Mouse (Mus musculus) liver, embryonic 15.5 days (tissue): ENCODE measurements around the gene Ces1c. TPM values are rescaled to one million over a fixed set of nuclear protein-coding genes. Genes with fewer than 3 reads are reported as not detected.

Experiments used
- ATAC-seq: fragments of 200-750 bp; cut with Nextera tagmentation; 2 replicates; pipeline ENCODE4 v1.8.0; 2017; ENCODE audit warnings: moderate number of reproducible peaks, mild to moderate bottlenecking, moderate library complexity; ENCODE audit not compliant: insufficient read depth
- H3K27ac ChIP-seq: fragments of 300-500 bp; sonication (generic); replicated peaks from 2 replicates; pipeline ENCODE4 v1.5.1; 2015; ENCODE audit warnings: mild to moderate bottlenecking, inconsistent platforms
- H3K27me3 ChIP-seq: fragments of 300-500 bp; sonication (generic); 2 replicates; pipeline ENCODE4 v1.6.1; 2015; ENCODE audit warnings: mild to moderate bottlenecking, inconsistent platforms
- H3K36me3 ChIP-seq: fragments of 300-500 bp; sonication (generic); replicated peaks from 2 replicates; pipeline ENCODE4 v1.6.1; 2015; ENCODE audit warnings: moderate library complexity, mild to moderate bottlenecking, inconsistent platforms
- H3K4me1 ChIP-seq: fragments of 300-500 bp; sonication (generic); replicated peaks from 2 replicates; pipeline ENCODE4 v1.6.1; 2015; ENCODE audit warnings: inconsistent platforms
- H3K4me2 ChIP-seq: fragments of 300-500 bp; sonication (generic); 2 replicates; pipeline ENCODE4 v1.6.1; 2015; ENCODE audit warnings: moderate library complexity, mild to moderate bottlenecking, inconsistent platforms
- H3K4me3 ChIP-seq: fragments of 300-500 bp; sonication (generic); replicated peaks from 2 replicates; pipeline ENCODE4 v1.5.1; 2015; ENCODE audit warnings: mild to moderate bottlenecking, inconsistent platforms
- H3K9ac ChIP-seq: fragments of 300-500 bp; sonication (generic); 2 replicates; pipeline ENCODE4 v1.6.1; 2015; ENCODE audit warnings: moderate library complexity, mild to moderate bottlenecking, inconsistent platforms
- H3K9me3 ChIP-seq: fragments of 300-500 bp; sonication (generic); replicated peaks from 2 replicates; pipeline ENCODE4 v1.6.1; 2016; ENCODE audit warnings: inconsistent platforms
- WGBS: fragments of 180-500 bp; shearing (Covaris S2); methylation state at CpG from one replicate; pipeline ENCODE4 v1.1.7; 2015; ENCODE audit warnings: mixed read lengths; ENCODE audit not compliant: insufficient replicate concordance; 5-methylcytosine and 5-hydroxymethylcytosine counted together
- polyA plus RNA-seq: library from polyadenylated mRNA; unstranded; fragments of >200 nt; fragmentation: Nextera tagmentation; extraction: Ambion mirVana; gene quantifications from 2 replicates; pipeline ENCODE4 v1.2.1, GENCODE M21; 2015

Ces1c gene
- polyA plus RNA-seq, 1 experiment from 2014 or later: 6.2 TPM

DNA sequence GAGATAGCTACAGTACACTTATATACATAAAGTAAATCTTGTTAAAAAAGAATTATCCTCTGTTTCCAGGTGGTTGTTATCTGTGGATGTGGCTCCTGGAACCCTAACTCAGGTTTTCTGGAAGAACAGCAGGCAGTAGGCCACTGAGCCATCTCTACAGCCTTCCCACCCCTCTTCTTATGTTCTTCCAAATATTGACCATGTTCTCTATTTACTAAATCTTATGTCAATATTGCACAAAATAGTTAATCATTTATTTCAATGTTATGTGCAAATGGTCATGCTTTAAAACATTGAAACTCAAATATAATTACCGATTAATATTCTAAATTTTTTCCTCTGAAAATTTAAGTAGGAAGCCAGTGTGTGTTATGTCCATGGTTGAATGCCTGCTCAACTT is 9.1 kb downstream of the Ces1c start:
- Histone ChIP-seq H3K9ac (no peak overlapping the region), H3K4me3 (no peak overlapping the region), H3K9me3 (no peaks in the 10 kb centered on the region), H3K4me2 (no peak overlapping the region), H3K27me3 (no peaks in the 10 kb centered on the region), H3K27ac (no peak overlapping the region), H3K36me3 (no peaks in the 10 kb centered on the region), H3K4me1 (no peaks in the 10 kb centered on the region)
- ATAC-seq: no peak
- WGBS: 66% methylated on average over 1 of the region's 1 CpGs

DNA sequence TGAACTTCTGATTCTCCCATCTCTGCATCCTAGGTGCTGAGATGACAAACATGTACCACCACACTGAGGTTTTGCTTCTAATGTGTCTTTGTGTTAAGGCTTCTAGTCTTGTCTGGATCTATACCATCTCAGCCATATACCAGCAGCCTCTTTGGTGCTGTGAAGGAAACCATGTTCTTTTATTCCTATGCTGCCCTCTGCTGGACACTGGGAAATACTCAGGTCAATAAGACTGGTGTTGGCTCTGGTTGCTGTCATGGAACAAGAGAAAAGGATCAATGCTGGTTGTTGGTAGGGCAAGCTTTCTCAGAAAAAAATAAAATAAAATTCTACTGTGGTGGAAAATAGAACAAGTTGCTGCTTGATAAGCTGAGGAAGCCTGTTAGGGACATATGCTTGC is 35.7 kb downstream of the Ces1c start:
- H3K36me3 ChIP-seq: no peaks in the 10 kb centered on the region
- no peak overlapping the region for H3K27ac ChIP-seq
- H3K4me1 ChIP-seq: no peaks in the 10 kb centered on the region
- no peaks in the 10 kb centered on the region for H3K9me3 ChIP-seq
- H3K4me3 ChIP-seq: no peak overlapping the region
- no peaks in the 10 kb centered on the region for H3K27me3 ChIP-seq
- ATAC-seq: no peak
- H3K4me2 ChIP-seq: no peak overlapping the region
- no peak overlapping the region for H3K9ac ChIP-seq

DNA sequence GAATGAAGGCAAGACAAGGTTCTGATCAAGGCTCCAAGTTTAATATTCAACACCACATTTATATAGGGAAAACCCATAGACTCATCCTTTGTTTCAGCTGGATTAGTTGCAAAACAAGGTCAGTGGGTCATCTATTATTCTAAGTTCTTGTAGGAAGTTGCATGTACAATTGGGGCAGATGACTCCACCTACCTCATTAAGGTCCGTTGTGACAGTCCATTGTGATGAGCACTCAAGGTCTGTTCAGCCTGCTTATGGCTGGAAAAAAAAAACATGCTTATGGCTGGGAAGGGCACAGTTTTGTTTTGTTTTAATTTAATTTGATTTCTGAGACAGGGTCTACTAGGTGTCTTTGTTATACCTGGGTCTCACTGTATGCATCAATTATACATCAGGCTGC is 39.8 kb downstream of the Ces1c start:
- Histone ChIP-seq H3K27me3 (no peaks in the 10 kb centered on the region), H3K36me3 (no peaks in the 10 kb centered on the region), H3K9ac (no peak overlapping the region), H3K9me3 (no peaks in the 10 kb centered on the region), H3K4me3 (no peak overlapping the region), H3K4me1 (no peaks in the 10 kb centered on the region), H3K4me2 (no peak overlapping the region), H3K27ac (no peak overlapping the region)
- ATAC-seq: no peak
- WGBS: 53% methylated on average over 1 of the region's 1 CpGs

GRCm38 (mm10) chr8:93088686-93089122 is 42.4 kb downstream of the Ces1c start:
- Histone ChIP-seq H3K4me2 (no peak overlapping the region), H3K4me1 (no peaks in the 10 kb centered on the region), H3K36me3 (no peaks in the 10 kb centered on the region), H3K9ac (no peak overlapping the region), H3K27me3 (no peaks in the 10 kb centered on the region), H3K9me3 (no peaks in the 10 kb centered on the region), H3K27ac (no peak overlapping the region), H3K4me3 (no peak overlapping the region)
- 6% methylated on average over 2 of the region's 2 CpGs for WGBS
- no peak for ATAC-seq

DNA sequence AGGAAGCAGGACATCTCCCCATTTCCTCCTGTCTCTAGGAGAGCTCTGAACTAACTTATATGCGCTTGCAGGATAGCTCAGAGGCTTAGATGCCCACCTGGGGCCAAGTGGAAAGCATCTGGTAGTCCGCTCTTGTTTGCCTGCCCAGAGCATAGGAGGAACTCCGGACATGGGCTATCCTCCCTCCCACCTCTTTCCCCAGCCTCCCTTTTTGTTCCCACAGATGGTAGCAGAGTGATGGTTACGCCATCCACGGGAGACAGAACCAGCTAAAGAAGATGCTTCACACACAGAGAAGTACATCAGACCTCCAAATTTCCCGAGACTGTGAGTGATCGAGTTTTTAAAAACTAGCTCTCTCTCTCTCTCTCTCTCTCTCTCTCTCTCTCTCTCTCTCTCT is 42.9 kb downstream of the Ces1c start:
- no peak overlapping the region for H3K27ac ChIP-seq
- H3K9me3 ChIP-seq: no peaks in the 10 kb centered on the region
- no peaks in the 10 kb centered on the region for H3K4me1 ChIP-seq
- no peaks in the 10 kb centered on the region for H3K36me3 ChIP-seq
- H3K4me2 ChIP-seq: no peak overlapping the region
- H3K9ac ChIP-seq: no peak overlapping the region
- 30% methylated on average over 7 of the region's 7 CpGs for whole genome bisulfite sequencing
- no peak overlapping the region for H3K4me3 ChIP-seq
- no peaks in the 10 kb centered on the region for H3K27me3 ChIP-seq
- ATAC-seq: no peak

GRCm38 (mm10) chr8:93079887-93080286 is 51.2 kb downstream of the Ces1c start, which contains the start of gene Ces1b:
Gene Ces1b (minus strand): TSS chr8:93080017.
- Histone ChIP-seq H3K27me3 (no peaks in the 10 kb centered on the region), H3K27ac (no peak within 1 kb of the TSS), H3K4me3 (no peak within 1 kb of the TSS), H3K4me2 (no peak within 1 kb of the TSS), H3K9me3 (no peaks in the 10 kb centered on the region), H3K9ac (no peak within 1 kb of the TSS), H3K4me1 (no peaks in the 10 kb centered on the region), H3K36me3 (no peaks in the 10 kb centered on the region)
- ATAC-seq: no peak
- WGBS: 47% methylated on average over 2 of the region's 2 CpGs

DNA sequence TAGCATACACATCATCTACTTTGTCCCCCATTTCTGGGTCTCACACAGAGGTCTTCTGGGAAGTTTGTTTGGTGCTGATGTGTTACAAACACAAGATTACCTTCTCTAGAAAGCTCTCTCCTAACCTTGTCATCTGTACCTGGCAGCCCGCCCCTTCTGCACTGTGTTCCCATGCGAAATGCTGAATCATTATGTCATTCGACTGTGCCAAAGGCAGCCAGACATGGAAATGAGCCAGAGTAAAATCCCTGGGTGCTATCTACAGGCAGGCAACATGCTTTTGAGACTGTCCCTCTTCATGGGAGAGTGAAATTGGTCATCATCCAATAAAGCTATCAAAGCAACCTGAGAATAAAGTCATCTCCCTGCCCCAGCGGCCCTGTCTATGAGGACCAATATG is 55.8 kb downstream of the Ces1c start:
- Histone ChIP-seq H3K27ac (no peak overlapping the region), H3K9ac (no peak overlapping the region), H3K9me3 (no peaks in the 10 kb centered on the region), H3K4me2 (no peak overlapping the region), H3K27me3 (no peaks in the 10 kb centered on the region), H3K4me1 (no peaks in the 10 kb centered on the region), H3K36me3 (no peaks in the 10 kb centered on the region), H3K4me3 (no peak overlapping the region)
- ATAC-seq: no peak
- 67% methylated on average over 4 of the region's 4 CpGs for WGBS

DNA sequence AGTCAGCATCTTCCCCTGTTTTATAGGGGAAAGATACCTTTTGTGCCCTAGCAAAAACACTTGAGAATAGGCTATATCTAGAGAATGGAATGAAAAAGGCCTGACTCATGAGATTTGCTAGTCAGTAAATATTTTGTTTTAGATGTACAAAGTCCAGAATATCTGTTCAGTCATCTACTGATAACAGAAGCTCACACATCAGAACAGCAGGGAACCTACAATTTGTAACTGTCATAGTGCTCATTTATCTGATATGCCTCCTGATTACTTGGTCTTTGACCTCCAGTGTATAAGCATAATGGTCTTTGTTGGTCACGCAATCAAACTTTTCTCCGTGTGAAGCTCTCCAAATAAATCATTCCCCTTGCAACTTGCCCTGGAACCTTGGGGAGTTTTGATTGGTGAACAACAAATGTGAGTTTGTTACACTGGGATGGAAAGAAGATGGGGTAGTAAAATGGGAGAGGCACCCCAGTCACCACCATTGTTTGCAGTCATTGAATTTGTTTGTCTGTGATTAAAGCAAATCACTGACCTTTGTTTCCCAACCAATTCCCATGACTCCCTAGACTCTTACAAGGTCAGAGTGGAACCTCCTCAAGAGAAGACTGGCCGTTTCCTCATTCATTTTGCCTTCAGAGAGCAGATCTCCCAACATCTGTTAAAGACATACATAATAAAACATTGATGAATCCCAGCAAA is 67.5 kb downstream of the Ces1c start:
- ATAC-seq: no peak
- no peak overlapping the region for H3K4me2 ChIP-seq
- H3K4me1 ChIP-seq: no peaks in the 10 kb centered on the region
- H3K9ac ChIP-seq: no peak overlapping the region
- H3K36me3 ChIP-seq: no peaks in the 10 kb centered on the region
- 60% methylated on average over 3 of the region's 3 CpGs for WGBS
- H3K27ac ChIP-seq: no peak overlapping the region
- H3K9me3 ChIP-seq: no peaks in the 10 kb centered on the region
- H3K4me3 ChIP-seq: no peak overlapping the region
- no peaks in the 10 kb centered on the region for H3K27me3 ChIP-seq

- H3K36me3 ChIP-seq: no peaks in the 10 kb centered on the region
- H3K27ac ChIP-seq: no peak overlapping the region
- WGBS: 9% methylated on average over 2 of the region's 2 CpGs
- no peak overlapping the region for H3K4me2 ChIP-seq
- no peaks in the 10 kb centered on the region for H3K9me3 ChIP-seq
- no peaks in the 10 kb centered on the region for H3K27me3 ChIP-seq
- no peak overlapping the region for H3K4me3 ChIP-seq
- H3K4me1 ChIP-seq: no peaks in the 10 kb centered on the region
- no peak overlapping the region for H3K9ac ChIP-seq
- ATAC-seq: no peak
Measured at GRCm38 (mm10) chr8:93059185-93059584, 71.9 kb downstream of the Ces1c start.

DNA sequence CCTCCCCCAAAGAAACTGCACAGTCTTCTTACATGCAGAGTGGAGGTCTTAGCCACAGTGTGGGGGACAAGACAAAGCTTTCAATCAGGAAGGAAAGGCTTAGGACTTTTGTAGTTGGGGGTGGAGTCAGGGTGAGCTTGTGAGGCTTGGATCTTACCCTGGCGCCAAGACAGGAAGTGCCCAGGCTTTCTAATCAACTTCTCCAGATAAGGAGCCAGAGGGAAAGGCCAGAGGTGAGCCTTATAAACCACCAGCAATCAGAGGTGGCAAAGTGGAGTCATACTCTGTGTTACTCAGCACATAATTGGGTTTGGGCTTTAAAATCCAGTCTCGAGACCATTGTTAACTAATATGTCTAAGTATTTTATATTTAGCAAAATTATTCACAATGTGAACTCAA is 75.8 kb downstream of the Ces1c start:
- no peaks in the 10 kb centered on the region for H3K9me3 ChIP-seq
- 18% methylated on average over 2 of the region's 2 CpGs for WGBS
- H3K9ac ChIP-seq: no peak overlapping the region
- H3K4me3 ChIP-seq: no peak overlapping the region
- no peaks in the 10 kb centered on the region for H3K27me3 ChIP-seq
- H3K27ac ChIP-seq: no peak overlapping the region
- no peak; the same call in 1 of the 2 replicates for ATAC-seq
- H3K4me1 ChIP-seq: no peaks in the 10 kb centered on the region
- no peak overlapping the region for H3K4me2 ChIP-seq
- H3K36me3 ChIP-seq: no peaks in the 10 kb centered on the region
